Mouse (Mus musculus): Measurements from ENCODE around the gene Elmo3.
A peak's percentile ranks its signal among the peaks of the same experiment; 100 is the strongest.

Gene Elmo3

GRCm38 (mm10) chr8:105298351-105299252 lies 6.8 kb upstream of the Elmo3 start:
- DNase-seq: no peak

GRCm38 (mm10) chr8:105299962-105300361 lies 5.4 kb upstream of the Elmo3 start:
- no peak for DNase-seq

GRCm38 (mm10) chr8:105303396-105303795 lies 2.0 kb upstream of the Elmo3 start:
- DNase-seq: no peak

- no peak for DNase-seq
Observed at GRCm38 (mm10) chr8:105303874-105304273, 1.5 kb upstream of the Elmo3 start.

- no peak for DNase-seq
Observed at GRCm38 (mm10) chr8:105304325-105305210, 833 bp upstream of the Elmo3 start.

- DNase-seq: no peak
Observed at GRCm38 (mm10) chr8:105306146-105306691, 818 bp downstream of the Elmo3 start.

GRCm38 (mm10) chr8:105307670-105308069 lies 2.3 kb downstream of the Elmo3 start:
- no peak for DNase-seq

- DNase-seq: no peak
Observed at GRCm38 (mm10) chr8:105308428-105308827, 3.0 kb downstream of the Elmo3 start.

GRCm38 (mm10) chr8:105309142-105309847 lies 3.9 kb downstream of the Elmo3 start:
- no peak for DNase-seq

- DNase-seq: no peak
Observed at GRCm38 (mm10) chr8:105310118-105310517, 4.7 kb downstream of the Elmo3 start.

GRCm38 (mm10) chr8:105311718-105312117 lies 6.3 kb downstream of the Elmo3 start:
- no peak for DNase-seq

- no peak for DNase-seq
Observed at GRCm38 (mm10) chr8:105312891-105313481, 7.6 kb downstream of the Elmo3 start.

GRCm38 (mm10) chr8:105313622-105314402 lies 8.4 kb downstream of the Elmo3 start:
- DNase-seq: no peak

GRCm38 (mm10) chr8:105315073-105315769 lies 9.8 kb downstream of the Elmo3 start:
- DNase-seq: no peak

GRCm38 (mm10) chr8:105317941-105318340 lies 12.5 kb downstream of the Elmo3 start:
- no peak for DNase-seq

- DNase-seq: no peak
Observed at GRCm38 (mm10) chr8:105318662-105319190, 13.3 kb downstream of the Elmo3 start.

- DNase-seq: no peak
Observed at GRCm38 (mm10) chr8:105323183-105323582, 17.8 kb downstream of the Elmo3 start.

- no peak for DNase-seq
Observed at GRCm38 (mm10) chr8:105325641-105326093, 20.3 kb downstream of the Elmo3 start.

- DNase-seq: peak; percentile 97
Observed at GRCm38 (mm10) chr8:105326141-105326672, 20.8 kb downstream of the Elmo3 start, which contains the start of the genes Lrrc29 and Tmem208. Lrrc29 (minus strand) TSS chr8:105326278. Tmem208 (plus strand) TSS chr8:105326354.

GRCm38 (mm10) chr8:105326968-105327367 lies 21.6 kb downstream of the Elmo3 start:
- no peak for DNase-seq

Measured in retina, postnatal 1 day (tissue).